Mouse (Mus musculus): ENCODE measurements around the gene 4930426L09Rik. TPM values are rescaled to one million over a fixed set of nuclear protein-coding genes. Genes with fewer than 3 reads are reported as not detected.

Gene 4930426L09Rik
- polyA plus RNA-seq, 1 experiment from 2014 or later: 0.16 TPM

GRCm38 (mm10) chr2:18959558-18959957, 38.6 kb upstream of the 4930426L09Rik start:
- 92% methylated on average over 5 of the region's 5 CpGs for WGBS
- H3K4me3 ChIP-seq: no peak overlapping the region
- H3K36me3 ChIP-seq: no peaks in the 10 kb centered on the region
- DNase-seq (ENCODE audit: low spot score): no peak
- H3K27ac ChIP-seq (replicated peaks): no peak overlapping the region
- no peaks in the 10 kb centered on the region for H3K27me3 ChIP-seq (ENCODE audit: low read depth, poor library complexity, severe bottlenecking)
- peaks cover 32% of the 10 kb centered on the region for H3K4me1 ChIP-seq
- no peaks in the 10 kb centered on the region for H3K9me3 ChIP-seq (replicated peaks)

DNA sequence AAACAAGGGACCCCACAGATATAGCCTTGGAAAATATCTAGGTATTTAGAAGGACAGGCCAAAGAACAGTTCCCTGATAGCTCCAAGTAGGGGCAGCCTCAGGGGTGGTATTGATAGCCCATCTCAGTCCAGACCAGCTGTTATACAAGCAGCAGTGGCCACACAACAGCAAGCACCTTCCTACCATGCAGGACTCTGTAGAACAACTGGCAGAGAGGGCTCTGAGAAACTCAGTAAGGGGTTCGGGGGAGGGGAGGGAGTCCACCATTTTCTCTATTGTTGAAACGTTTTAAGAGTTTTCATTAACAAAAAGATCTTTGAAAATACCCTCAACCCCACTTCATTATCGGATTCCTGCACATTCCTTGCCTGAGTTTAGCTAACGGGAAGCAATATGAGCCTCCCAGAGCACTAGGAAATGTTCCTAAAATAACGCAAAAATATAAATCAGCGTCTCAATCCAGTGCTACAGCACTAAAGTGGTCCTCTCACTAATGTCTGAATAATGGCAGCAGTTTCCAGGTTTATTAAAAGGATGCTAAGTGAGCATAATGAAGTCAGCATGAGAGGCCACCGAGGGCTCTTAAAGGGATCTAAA, 37.7 kb upstream of the 4930426L09Rik start:
- WGBS: 58% methylated on average over 7 of the region's 7 CpGs
- peaks cover 24% of the 10 kb centered on the region for H3K4me1 ChIP-seq
- no peak overlapping the region for H3K27ac ChIP-seq (replicated peaks)
- H3K4me3 ChIP-seq: no peak overlapping the region
- DNase-seq (ENCODE audit: low spot score): no peak
- H3K9me3 ChIP-seq (replicated peaks): no peaks in the 10 kb centered on the region
- H3K36me3 ChIP-seq: no peaks in the 10 kb centered on the region
- H3K27me3 ChIP-seq (ENCODE audit: low read depth, poor library complexity, severe bottlenecking): no peaks in the 10 kb centered on the region

GRCm38 (mm10) chr2:18962502-18962901, 35.6 kb upstream of the 4930426L09Rik start:
- WGBS: 83% methylated on average over 3 of the region's 3 CpGs
- Histone ChIP-seq H3K4me3 (no peak overlapping the region), H3K27ac (replicated peaks) (no peak overlapping the region), H3K27me3 (ENCODE audit: low read depth, poor library complexity, severe bottlenecking) (no peaks in the 10 kb centered on the region), H3K36me3 (no peaks in the 10 kb centered on the region), H3K9me3 (replicated peaks) (no peaks in the 10 kb centered on the region), H3K4me1 (peaks cover 12% of the 10 kb centered on the region)
- DNase-seq (ENCODE audit: low spot score): no peak

DNA sequence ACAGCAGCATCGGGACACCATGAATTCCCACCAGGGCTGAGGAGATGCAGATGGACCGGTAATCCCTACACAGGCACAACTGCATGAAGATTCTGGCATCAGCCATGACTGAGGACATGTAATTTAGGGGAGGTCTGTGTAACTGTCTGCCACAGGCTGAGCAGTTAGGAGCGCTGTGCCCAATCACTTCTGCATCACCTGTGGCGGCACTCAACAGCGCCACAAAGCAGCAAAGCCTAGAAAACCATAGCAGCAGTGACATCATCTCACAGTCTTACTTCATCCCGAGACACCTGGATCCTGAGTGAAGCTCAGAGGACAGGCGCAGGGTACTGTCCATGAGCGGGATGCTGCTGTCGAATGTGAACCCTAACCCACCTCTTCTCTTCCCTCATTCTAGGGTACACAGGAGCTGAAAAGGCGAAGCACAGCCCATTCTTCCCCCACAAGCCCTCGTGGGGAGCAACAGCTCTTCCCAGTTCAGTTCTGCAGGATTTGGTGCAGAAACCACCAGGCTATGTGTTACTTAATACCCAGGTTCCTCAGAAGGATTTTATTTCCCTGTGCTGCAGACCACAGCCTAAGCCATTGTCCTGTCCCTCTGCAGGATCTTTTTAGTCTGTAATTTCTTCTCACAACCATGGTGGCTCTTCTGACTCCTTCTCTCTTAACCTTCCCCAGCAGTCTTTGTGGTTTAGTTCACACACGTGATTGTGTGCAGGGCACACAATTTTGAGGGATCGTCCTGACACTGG, 34.7 kb upstream of the 4930426L09Rik start:
- H3K27me3 ChIP-seq (ENCODE audit: low read depth, poor library complexity, severe bottlenecking): no peaks in the 10 kb centered on the region
- no peak for DNase-seq (ENCODE audit: low spot score)
- no peak overlapping the region for H3K4me3 ChIP-seq
- H3K4me1 ChIP-seq: peaks cover 12% of the 10 kb centered on the region
- no peaks in the 10 kb centered on the region for H3K36me3 ChIP-seq
- H3K27ac ChIP-seq (replicated peaks): no peak overlapping the region
- 76% methylated on average over 13 of the region's 13 CpGs for WGBS
- H3K9me3 ChIP-seq (replicated peaks): no peaks in the 10 kb centered on the region

DNA sequence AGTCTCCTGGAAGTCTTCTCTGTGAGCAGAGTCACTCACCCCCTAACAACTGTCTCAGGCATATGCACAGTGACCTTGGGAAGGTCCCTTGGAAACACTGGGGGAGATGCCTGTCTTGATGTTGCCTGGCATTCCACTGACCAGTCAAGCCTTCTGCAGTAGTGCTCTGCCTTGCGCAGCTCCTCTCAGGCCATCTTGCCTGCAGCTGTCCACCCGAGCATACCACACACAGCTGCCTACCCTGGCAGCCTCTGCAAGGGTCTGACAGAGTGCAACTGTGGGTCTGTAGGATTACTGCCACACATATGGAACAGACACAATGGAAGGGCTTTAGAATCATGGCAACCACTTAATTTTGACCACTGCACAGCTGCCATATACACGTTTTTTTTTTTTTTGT, 33.0 kb upstream of the 4930426L09Rik start:
- no peaks in the 10 kb centered on the region for H3K9me3 ChIP-seq (replicated peaks)
- DNase-seq (ENCODE audit: low spot score): no peak
- 73% methylated on average over 3 of the region's 3 CpGs for WGBS
- H3K4me1 ChIP-seq: peaks cover 12% of the 10 kb centered on the region
- no peak overlapping the region for H3K4me3 ChIP-seq
- H3K36me3 ChIP-seq: no peaks in the 10 kb centered on the region
- no peaks in the 10 kb centered on the region for H3K27me3 ChIP-seq (ENCODE audit: low read depth, poor library complexity, severe bottlenecking)
- no peak overlapping the region for H3K27ac ChIP-seq (replicated peaks)

DNA sequence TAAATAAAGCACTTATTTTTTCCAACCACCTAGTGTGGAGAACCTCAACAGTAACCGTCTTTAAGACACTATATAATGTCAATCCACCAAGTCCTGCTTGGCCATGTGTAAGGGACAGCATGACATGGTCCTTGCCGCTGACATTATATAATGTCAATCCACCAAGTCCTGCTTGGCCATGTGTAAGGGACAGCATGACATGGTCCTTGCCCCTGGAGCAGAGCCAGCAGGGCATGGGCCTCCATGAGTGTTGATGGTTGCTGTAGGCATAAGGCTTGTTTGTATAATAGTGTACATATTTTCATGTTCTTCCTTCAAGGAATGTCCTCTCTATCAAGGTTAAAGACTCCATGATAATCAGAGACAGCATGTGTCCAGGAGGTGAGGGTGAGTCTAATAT, 32.2 kb upstream of the 4930426L09Rik start:
- no peaks in the 10 kb centered on the region for H3K27me3 ChIP-seq (ENCODE audit: low read depth, poor library complexity, severe bottlenecking)
- no peaks in the 10 kb centered on the region for H3K36me3 ChIP-seq
- DNase-seq (ENCODE audit: low spot score): no peak
- WGBS: 90% methylated on average over 2 of the region's 2 CpGs
- H3K27ac ChIP-seq (replicated peaks): no peak overlapping the region
- H3K4me3 ChIP-seq: no peak overlapping the region
- H3K9me3 ChIP-seq (replicated peaks): no peaks in the 10 kb centered on the region
- 0 out of 2 replicates have a peak, but pooled peaks cover 4% of the 10 kb centered on the region for H3K4me1 ChIP-seq

GRCm38 (mm10) chr2:18966566-18966965, 31.6 kb upstream of the 4930426L09Rik start:
- 89% methylated on average over 5 of the region's 5 CpGs for WGBS

GRCm38 (mm10) chr2:18967451-18968063, 30.6 kb upstream of the 4930426L09Rik start:
- H3K4me1 ChIP-seq: 0 out of 2 replicates have a peak, but pooled peaks cover 2% of the 10 kb centered on the region
- WGBS: 90% methylated on average over 5 of the region's 5 CpGs
- no peak for DNase-seq (ENCODE audit: low spot score)

More at GRCm38 (mm10) chr2:18966566-18966965, 31.6 kb upstream of the 4930426L09Rik start:
- Histone ChIP-seq H3K27ac (replicated peaks) (no peak overlapping the region), H3K4me1 (0 out of 2 replicates have a peak, but pooled peaks cover 2% of the 10 kb centered on the region), H3K27me3 (ENCODE audit: low read depth, poor library complexity, severe bottlenecking) (no peaks in the 10 kb centered on the region), H3K4me3 (no peak overlapping the region), H3K36me3 (no peaks in the 10 kb centered on the region), H3K9me3 (replicated peaks) (no peaks in the 10 kb centered on the region)
- DNase-seq (ENCODE audit: low spot score): no peak

GRCm38 (mm10) chr2:18969066-18969681, 29.0 kb upstream of the 4930426L09Rik start:
- H3K4me1 ChIP-seq: no peaks in the 10 kb centered on the region
- no peak overlapping the region for H3K4me3 ChIP-seq
- H3K9me3 ChIP-seq (replicated peaks): 0 out of 2 replicates have a peak, but pooled peaks cover 4% of the 10 kb centered on the region
- H3K27ac ChIP-seq (replicated peaks): no peak overlapping the region
- H3K27me3 ChIP-seq (ENCODE audit: low read depth, poor library complexity, severe bottlenecking): no peaks in the 10 kb centered on the region
- no peaks in the 10 kb centered on the region for H3K36me3 ChIP-seq
- no peak for DNase-seq (ENCODE audit: low spot score)
- 88% methylated on average over 5 of the region's 5 CpGs for WGBS

More at GRCm38 (mm10) chr2:18967451-18968063, 30.6 kb upstream of the 4930426L09Rik start:
- Histone ChIP-seq H3K9me3 (replicated peaks) (no peaks in the 10 kb centered on the region), H3K27ac (replicated peaks) (no peak overlapping the region), H3K4me3 (no peak overlapping the region), H3K36me3 (no peaks in the 10 kb centered on the region), H3K27me3 (ENCODE audit: low read depth, poor library complexity, severe bottlenecking) (no peaks in the 10 kb centered on the region)

GRCm38 (mm10) chr2:18970461-18970860, 27.7 kb upstream of the 4930426L09Rik start:
- H3K27me3 ChIP-seq (ENCODE audit: low read depth, poor library complexity, severe bottlenecking): no peaks in the 10 kb centered on the region
- H3K27ac ChIP-seq (replicated peaks): no peak overlapping the region
- H3K36me3 ChIP-seq: no peaks in the 10 kb centered on the region
- H3K9me3 ChIP-seq (replicated peaks): 0 out of 2 replicates have a peak, but pooled peaks cover 4% of the 10 kb centered on the region
- H3K4me3 ChIP-seq: no peak overlapping the region
- no peak for DNase-seq (ENCODE audit: low spot score)
- peaks cover 3% of the 10 kb centered on the region for H3K4me1 ChIP-seq
- WGBS: 86% methylated on average over 2 of the region's 2 CpGs

DNA sequence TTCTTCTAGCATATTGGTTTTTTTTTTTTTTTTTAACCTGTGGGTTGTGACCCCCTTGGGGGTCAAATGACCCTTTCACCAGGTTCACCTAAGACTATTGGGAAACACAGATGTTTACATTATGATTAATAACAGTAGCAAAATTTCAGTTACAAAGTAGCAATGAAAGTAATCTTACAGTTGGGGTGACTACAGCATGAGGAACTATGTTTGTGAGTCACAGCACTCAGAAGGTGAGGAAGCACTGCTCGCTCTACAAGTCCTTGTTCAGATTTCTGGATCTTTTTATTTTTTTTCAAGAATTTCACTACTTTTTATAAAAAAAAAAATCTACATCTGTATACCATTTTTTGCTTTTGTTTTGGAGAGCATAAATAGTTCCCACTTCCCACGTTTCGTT, 26.6 kb upstream of the 4930426L09Rik start:
- no peaks in the 10 kb centered on the region for H3K27me3 ChIP-seq (ENCODE audit: low read depth, poor library complexity, severe bottlenecking)
- WGBS: 96% methylated on average over 3 of the region's 3 CpGs
- H3K4me1 ChIP-seq: peaks cover 5% of the 10 kb centered on the region
- H3K9me3 ChIP-seq (replicated peaks): 0 out of 2 replicates have a peak, but pooled peaks cover 4% of the 10 kb centered on the region
- H3K27ac ChIP-seq (replicated peaks): no peak overlapping the region
- H3K36me3 ChIP-seq: no peaks in the 10 kb centered on the region
- DNase-seq (ENCODE audit: low spot score): no peak
- H3K4me3 ChIP-seq: no peak overlapping the region

GRCm38 (mm10) chr2:18974882-18975645, 23.1 kb upstream of the 4930426L09Rik start:
- Histone ChIP-seq H3K36me3 (no peaks in the 10 kb centered on the region), H3K9me3 (replicated peaks) (0 out of 2 replicates have a peak, but pooled peaks cover 4% of the 10 kb centered on the region), H3K27me3 (ENCODE audit: low read depth, poor library complexity, severe bottlenecking) (no peaks in the 10 kb centered on the region), H3K4me3 (no peak overlapping the region), H3K4me1 (peaks cover 11% of the 10 kb centered on the region), H3K27ac (replicated peaks) (no peak overlapping the region)
- DNase-seq (ENCODE audit: low spot score): no peak
- 78% methylated on average over 4 of the region's 4 CpGs for WGBS

All from midbrain, embryonic 10.5 days (tissue).